Mouse (Mus musculus): ENCODE measurements around the gene Sorcs2. TPM values are rescaled to one million over a fixed set of nuclear protein-coding genes. Genes with fewer than 3 reads are reported as not detected.

Sorcs2 gene
- total RNA-seq, 2 experiments from 2014 or later, result not detected

DNA sequence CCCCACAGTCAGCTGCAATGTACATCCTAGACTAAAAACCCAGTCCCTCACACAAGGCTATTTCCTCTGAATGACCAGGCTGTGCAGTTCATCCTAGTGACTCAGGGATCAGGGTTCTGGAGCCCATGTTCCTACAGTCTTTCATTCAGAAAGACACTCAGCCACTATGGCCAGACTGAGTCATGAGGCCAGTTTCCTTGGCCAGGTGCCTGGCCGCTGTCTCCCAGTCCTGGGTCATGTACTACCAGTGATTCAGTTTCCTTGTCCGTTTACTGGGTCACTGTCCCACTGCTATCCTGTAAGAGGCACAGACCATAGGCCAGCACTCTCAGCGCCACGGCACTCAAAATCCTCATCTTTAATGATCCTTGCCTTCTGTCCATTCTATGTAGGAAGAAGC lies 209.6 kb downstream of the Sorcs2 start:
- ATAC-seq (replicated peaks; ENCODE audit: poor library complexity), result no peak

DNA sequence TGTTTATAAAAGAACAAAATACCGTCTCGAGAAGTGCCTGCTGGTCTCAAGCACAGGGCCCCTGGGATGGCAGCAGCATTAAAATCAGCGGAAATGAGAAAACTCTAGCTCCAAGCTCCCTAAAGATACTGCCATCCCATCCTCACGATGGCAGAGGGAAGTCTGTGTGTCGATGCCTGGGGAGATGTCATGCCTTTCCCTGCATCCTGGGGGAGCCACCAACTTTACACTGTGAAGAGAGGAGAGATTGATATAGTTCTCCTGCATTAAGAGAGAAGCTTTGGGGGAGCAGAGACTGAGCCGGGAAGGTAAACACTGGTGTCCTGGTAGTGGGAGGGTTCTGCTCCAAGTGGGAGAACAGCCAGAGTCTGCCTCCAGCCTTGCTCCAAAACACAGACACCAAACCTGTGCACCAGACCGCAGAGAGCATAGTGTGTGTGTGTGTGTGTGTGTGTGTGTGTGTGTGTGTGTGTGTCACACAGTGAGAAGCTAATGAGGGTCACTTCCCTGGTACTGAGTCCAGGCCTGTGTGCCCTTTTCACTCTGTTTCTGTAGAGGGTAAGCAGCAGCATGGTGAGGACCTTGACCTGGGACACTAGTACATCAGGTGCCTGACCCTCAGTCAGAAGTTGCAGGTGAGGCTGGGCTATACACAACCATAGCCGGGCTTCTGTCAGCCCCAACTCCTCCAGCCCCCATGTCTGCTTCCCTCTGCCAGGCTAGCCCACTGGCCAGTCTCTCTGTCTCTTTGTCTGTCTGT lies 211.5 kb downstream of the Sorcs2 start:
- no peak for ATAC-seq (replicated peaks; ENCODE audit: poor library complexity)

GRCm38 (mm10) chr5:36182326-36182725 lies 215.6 kb downstream of the Sorcs2 start:
- ATAC-seq (replicated peaks; ENCODE audit: poor library complexity), result no peak

DNA sequence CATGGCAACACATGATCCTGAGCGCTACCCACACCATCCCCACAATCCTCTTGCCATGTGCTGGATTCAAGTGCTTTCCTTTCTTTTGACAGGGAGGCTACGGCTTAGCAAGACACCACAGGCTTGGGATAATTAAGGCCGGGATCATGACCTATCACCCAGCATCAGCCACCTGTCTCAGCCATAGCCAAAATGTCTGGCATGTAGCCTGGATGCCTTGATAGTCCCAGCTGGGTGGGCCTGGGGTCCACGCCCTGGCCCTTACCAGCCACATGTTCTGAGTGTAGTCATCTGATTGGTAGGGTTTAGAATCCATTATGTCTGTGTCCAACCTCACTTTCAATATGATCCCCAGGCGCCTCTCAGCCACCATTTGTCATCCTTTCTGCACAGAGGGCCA lies 218.2 kb downstream of the Sorcs2 start:
- no peak for ATAC-seq (replicated peaks; ENCODE audit: poor library complexity)

GRCm38 (mm10) chr5:36178785-36179184 lies 219.2 kb downstream of the Sorcs2 start:
- ATAC-seq (replicated peaks; ENCODE audit: poor library complexity), result no peak

DNA sequence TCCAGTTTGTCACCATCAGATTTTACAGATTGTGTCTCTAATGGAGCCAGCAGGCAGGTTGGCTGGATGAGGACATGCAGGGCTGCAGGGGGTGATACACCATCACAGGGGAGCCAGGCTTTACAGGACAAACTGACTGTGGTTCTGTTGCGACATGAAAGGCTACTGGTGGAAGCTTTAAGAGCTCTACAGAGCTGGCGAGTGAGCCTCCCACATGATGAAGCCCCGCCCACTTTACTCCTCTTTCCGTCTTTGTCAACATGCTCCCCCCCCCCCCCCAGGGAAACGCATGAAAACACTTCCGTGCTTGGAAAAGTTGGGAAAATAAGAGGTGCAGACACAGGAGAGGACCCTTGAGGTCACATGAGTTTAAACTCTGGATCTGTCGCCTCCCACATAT lies 219.7 kb downstream of the Sorcs2 start:
- no peak for ATAC-seq (replicated peaks; ENCODE audit: poor library complexity)

DNA sequence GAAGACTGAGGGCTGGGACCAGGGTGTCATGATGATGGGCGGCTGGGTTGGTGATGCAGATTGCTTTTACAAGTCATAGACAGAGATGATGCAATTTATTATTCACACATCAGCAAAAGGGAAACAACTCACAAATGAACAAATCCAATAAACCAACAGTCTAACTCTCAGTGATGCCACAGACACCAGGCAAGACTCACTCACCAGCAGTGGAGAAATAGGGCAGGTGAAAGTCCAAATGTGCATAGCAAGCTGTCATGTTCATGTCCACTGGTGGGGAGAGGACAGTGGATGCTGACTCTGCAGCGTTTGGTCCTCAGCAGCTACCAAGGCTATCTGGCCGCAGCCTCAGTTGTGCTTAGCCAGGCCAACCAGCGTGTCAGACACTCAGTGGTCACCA lies 221.1 kb downstream of the Sorcs2 start:
- ATAC-seq (replicated peaks; ENCODE audit: poor library complexity), result no peak

- no peak for ATAC-seq (replicated peaks; ENCODE audit: poor library complexity)
These were observed 221.5 kb downstream of the Sorcs2 start for GRCm38 (mm10) chr5:36176409-36176808.

GRCm38 (mm10) chr5:36174569-36175115 lies 223.3 kb downstream of the Sorcs2 start:
- no peak for ATAC-seq (replicated peaks; ENCODE audit: poor library complexity)

DNA sequence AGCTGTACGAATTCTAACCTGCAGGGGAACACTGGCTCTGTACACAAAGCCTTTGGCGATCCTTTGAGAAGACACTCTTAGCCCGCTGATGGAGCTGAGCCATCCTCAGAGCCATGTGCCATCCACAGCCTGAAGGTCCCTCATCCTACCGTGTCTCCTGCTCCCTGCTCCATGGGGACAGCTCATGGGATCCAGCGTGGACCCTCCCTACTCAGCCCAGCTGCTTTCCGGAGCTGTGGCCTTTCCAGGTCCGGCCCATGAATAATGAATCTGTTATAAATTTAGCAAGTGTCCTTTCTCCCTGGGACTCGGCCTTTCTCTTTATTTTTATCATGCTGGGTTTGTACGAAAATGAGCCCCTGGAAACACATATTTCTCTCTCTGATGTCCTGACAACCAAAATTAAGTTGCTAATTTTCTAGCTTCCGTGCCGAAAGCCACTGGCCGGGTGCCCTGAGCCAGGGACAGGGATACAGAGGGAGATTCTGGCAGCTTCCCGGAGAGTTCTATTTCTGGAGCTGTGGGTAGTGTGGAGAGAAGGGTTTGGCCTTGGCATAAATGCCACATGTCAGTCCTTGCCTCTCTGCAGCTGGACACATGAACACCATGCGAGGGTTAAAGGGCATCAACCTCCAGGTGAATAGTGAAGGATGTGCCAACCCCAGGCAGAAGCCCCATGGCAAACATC lies 228.8 kb downstream of the Sorcs2 start:
- no peak for ATAC-seq (replicated peaks; ENCODE audit: poor library complexity)

DNA sequence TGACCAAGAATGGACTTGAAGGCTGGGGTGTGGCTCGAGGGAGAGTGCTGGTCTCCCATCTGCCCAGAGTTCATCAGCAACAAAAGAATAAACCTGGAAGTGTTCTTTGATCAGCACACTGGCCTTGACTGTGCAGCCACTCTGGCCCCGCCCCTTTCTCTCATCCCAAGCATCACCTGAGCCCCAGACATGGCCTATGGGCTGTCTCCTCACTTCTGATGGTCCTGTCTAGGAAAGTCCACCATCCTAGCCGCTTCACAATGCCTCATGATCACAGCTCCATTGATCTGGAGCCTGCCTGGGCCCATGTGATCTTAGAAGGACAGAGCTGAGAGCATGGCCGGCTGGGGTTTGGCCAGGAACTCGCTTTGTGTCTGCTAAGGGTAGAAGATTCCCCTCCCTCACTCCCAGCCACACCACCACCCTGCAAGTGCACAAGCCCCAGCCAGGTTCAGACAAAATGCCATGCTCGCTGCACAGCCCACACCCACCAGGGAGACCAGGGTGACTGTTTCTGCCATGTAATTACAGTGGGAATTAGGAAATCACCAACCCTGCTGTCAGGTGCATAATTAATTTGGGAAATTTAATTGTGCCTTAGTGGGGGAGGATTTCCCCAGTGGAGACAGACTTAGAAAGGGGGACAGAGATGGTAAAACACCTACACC lies 231.5 kb downstream of the Sorcs2 start:
- no peak for ATAC-seq (replicated peaks; ENCODE audit: poor library complexity)

- ATAC-seq (replicated peaks; ENCODE audit: poor library complexity), result no peak
These were observed 232.3 kb downstream of the Sorcs2 start for GRCm38 (mm10) chr5:36165424-36166302.

GRCm38 (mm10) chr5:36154879-36155485 lies 243.0 kb downstream of the Sorcs2 start:
- no peak for ATAC-seq (replicated peaks; ENCODE audit: poor library complexity)

DNA sequence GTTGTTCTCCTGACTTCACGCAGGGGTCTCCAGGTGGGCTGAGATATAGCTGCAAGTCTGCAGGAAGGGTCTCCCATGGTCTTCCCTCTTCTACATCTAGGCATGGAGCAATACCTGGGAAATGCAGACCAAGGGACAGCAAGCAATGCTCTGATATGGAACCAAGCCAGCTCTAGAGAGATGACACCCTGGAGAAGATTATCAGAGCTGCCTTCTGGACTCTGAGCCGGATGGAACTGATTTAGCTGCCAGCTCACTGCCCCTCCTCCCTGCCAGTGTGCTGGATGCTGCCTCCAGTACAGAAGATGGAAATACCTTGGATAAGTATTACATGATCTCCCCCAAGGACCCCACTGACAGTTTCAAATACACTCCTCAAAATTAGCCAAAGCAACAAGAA lies 244.7 kb downstream of the Sorcs2 start:
- ATAC-seq (replicated peaks; ENCODE audit: poor library complexity), result no peak

GRCm38 (mm10) chr5:36151086-36151485 lies 246.9 kb downstream of the Sorcs2 start:
- ATAC-seq (replicated peaks; ENCODE audit: poor library complexity), result no peak

GRCm38 (mm10) chr5:36149098-36149497 lies 248.8 kb downstream of the Sorcs2 start:
- no peak for ATAC-seq (replicated peaks; ENCODE audit: poor library complexity)

GRCm38 (mm10) chr5:36146589-36146988 lies 251.3 kb downstream of the Sorcs2 start:
- no peak for ATAC-seq (replicated peaks; ENCODE audit: poor library complexity)

- no peak for ATAC-seq (replicated peaks; ENCODE audit: poor library complexity)
These were observed 253.4 kb downstream of the Sorcs2 start for GRCm38 (mm10) chr5:36144560-36144959.

DNA sequence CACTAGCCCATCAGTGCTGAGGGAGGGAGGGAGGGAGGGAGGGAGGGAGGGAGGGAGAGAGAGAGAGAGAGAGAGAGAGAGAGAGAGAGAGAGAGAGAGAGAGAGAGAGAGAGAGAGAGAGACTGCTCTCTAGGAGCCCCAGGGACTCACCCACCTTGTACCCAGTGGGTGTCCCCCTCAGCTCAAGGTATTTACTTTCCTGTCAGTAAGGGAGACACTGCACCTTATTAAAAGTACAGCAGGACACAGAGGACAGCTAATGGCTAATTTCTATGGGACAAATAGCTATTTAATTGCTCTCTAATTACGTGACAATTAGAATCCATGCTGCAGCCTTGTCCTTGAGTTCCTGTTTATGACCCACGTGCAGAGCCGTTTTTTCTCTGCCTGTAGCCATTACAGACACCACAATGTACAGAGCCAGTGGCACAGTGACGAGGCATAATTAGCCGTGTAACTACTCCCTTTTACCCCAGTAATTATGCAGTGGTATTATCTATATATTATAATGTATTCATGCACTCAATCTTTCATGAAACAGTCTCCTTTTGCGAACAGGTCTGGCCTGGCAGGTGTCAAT lies 256.2 kb downstream of the Sorcs2 start:
- no peak for ATAC-seq (replicated peaks; ENCODE audit: poor library complexity)

GRCm38 (mm10) chr5:36141112-36141511 lies 256.8 kb downstream of the Sorcs2 start:
- ATAC-seq (replicated peaks; ENCODE audit: poor library complexity), result no peak

Measured in megakaryocyte progenitor cell, adult 5-6 weeks (primary cell).